Mouse (Mus musculus): Measurements from ENCODE around the gene Gm49387.
A peak's percentile ranks its signal among the peaks of the same experiment; 100 is the strongest.

The Gm49387 gene

DNA sequence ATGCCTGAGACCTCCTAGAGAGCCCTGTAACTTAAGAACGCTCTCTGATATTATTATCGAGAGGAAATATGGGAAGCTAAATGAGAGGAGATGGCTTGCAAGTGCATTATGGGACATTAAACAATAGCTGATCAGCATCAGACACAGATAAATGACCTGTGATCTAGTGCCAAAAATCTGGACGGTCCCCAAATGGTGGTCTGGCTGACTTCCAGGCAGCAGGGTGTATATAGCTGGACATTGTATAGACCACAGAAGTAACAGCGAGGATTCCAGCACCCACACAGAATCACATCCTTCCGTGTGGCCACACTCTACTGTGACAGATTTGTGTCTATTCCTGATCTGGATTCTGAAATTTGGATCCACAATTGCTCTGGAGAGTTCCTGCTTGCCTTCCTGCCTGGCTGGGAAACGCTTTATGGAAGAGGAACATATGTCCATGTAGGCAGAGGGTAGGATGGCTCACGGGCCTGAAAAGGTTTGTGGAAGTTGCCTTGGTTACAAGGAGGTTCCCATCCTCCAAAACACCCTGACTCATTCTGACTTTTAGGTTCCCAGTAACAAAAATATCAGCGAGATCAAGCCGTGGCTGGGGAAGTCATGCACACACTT lies 68.0 kb downstream of the Gm49387 start:
- DNase-seq = no peak

DNA sequence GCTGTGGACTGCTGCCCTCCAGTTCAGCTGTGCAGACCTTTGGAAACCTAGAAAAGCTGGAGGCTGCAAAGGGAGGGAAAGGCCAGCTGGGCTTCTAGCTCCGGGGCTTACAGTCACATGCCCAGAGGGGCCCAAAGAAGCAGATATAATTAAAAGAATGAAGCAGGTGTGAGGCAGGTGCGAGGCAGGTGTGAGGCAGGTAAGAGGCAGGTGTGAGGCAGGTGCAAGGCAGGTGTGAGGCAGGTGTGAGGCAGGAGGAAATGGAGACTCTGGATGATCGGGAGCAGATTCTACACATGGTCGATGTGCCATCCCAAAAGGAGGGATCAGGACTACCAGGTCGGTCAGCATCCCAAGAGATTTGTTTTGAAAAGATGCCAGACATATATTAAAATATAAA lies 69.3 kb downstream of the Gm49387 start:
- no peak for DNase-seq

DNA sequence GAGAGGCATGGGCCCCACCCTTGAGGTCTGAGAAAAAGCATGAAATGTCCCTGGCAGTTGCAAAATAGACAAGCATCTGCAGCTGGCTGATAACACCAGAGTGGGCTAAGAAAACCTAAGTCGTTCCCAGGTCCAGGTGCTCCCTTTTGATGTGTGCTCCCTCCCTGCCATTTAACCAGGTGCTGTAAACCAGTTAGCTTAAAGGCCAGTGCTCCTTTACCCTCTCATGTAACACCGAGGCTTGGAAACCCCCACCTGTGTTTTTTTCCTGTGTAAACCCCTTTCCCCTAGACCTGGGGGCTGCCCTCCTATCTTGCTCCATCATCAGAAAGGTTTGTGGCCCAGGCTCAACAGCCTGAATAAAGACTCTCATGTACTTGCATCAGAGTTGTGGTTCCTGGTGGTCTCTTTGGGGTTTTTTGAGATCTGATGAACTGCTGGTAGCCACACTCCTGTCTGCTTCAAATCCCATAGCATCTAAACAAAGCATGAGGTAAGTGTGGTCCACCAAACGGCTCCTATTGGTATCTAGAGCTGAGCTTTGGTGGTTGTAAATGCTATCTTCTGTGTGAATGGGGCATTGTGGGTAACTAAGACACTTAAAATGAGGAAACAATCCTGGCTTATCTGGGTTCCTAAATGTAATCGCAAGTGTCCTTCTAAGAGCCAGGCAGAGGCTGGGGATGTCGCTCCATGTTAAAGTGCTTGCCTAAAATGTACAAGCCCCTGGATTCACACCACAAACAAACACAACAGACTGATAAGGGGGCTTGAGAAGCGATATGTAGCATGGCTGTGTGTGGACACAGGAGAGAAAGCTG lies 70.3 kb downstream of the Gm49387 start:
- DNase-seq = no peak

DNA sequence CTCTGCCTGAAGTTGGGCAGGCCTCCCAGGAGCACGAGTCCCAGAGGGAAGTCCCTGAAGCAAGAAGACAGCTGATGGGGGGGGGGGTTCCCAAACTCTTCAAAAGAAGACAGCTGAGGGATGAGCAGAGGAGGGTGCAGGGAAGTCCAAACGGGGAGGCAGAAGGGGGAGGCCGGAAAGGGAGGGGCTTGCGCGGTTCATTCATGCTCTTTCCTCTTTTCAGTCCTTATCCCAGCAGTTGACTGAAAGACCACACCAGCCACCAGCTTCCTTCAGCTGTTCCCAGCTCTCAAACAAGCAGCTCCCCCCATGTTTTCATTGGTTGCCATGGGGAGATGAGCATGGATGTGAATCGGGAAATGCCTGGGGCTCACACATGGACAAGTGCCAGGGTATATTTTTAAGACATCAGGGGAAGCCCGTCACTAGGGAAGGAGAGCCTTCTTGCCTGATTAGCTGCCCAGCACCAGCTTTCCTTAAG lies 71.5 kb downstream of the Gm49387 start:
- peak; percentile 18 to 25 for DNase-seq

DNA sequence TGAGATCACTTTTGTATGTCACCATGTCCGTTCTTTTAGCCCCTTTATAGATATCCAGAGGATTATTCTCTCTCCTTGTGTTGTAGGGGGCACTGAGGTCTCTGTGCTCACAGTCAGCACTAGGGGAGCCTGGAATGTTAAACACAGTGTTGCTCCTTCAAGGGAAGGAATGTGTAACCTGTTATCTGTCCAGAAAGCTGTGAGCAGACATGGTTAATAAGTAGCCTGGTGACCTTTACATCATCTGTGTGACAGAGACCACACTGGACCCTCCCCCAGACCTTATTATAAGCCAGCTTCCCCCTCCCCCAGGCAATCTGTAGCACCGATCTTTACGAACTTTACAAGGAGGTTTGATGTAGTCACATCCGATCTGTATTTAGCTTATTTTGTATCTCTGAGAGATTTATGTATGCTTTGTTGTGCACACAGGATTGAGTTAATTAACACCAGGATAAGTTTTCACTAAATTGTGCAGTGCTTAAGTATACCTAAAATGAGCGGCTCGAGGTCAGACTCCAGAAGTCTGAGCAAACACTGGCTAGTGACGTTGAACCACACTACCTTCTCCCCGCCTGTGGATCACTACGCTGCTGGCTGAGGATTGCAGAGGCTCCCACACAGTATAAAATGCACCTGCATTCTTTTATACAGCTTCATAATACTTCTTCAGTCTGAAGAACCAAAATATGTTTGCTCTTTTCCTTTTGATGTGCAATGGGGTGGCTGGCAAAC lies 75.0 kb downstream of the Gm49387 start:
- DNase-seq = peak in 1 of 2 experiments; percentile 33

DNA sequence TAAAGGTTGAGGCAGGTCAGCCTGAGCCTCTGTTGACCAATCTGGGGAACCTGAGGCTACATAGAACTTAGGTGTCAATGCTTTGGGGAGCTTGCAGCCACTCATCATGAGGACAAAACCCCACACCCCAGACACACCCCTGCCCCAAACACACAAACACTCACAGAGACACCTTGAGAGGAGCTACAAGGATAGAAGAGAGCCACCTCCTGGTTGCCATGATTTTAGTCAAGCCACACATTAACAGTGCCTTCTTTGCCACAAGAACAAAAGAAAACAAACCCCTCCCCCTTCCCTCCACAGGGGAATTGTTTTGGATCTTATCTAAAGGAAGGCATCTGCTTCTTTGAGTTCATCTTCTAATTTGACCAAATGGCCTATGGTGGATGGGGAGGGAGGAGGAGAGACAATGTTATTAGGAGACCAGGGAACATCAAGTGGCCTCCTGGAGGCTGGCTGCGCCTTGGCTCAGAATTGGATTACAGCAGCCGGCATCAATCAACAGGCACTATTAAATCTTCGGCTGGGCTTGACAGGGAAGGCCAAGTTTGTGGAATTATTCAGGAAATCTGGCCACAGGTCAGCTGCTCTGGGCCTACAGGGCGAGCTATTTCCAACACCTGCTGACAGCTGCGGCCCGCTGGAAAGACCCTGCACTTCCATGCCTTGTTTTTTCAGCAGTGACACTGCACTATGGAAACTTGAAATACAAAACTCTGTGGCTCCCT lies 76.1 kb downstream of the Gm49387 start:
- peak; percentile 32 to 45 for DNase-seq

DNA sequence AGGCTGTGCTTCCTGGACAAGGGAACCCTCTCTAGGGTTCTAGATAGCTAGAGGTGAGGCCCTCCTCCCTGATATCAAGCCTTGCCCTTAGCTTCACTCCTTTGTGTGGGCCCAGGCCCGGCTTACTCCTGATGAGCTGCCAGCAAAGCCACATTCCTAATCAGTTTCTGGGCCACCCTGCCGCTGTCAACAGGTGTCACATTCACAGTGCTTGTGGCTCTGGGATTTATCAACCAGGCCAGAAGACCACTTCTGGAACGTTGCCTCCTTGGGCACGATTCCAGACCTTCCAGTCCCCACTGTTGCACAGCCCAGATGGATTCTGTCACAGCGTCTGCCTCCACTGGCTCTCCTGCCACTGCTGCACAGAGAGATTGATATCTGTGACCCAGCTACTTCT lies 79.8 kb downstream of the Gm49387 start:
- DNase-seq = no peak

DNA sequence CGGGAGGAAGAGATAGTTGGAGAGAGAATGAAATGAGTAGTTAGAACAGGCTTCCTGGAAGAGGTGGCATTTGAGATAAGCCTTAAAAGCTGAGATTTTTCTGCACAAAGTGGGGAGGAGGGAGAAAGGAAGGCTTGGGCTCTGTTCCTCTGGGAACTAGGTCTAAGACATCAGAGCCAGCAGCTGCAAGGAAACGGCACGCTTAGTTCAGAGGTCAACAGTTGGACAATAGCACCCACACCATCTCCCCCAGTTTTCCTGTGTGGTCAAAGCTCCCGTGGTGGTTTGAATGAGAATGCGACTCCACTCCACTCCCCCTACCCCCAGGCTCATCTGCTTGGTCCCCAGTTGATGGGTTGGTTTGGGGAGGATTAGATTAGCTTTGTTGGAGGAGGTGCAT lies 81.5 kb downstream of the Gm49387 start:
- DNase-seq = no peak

DNA sequence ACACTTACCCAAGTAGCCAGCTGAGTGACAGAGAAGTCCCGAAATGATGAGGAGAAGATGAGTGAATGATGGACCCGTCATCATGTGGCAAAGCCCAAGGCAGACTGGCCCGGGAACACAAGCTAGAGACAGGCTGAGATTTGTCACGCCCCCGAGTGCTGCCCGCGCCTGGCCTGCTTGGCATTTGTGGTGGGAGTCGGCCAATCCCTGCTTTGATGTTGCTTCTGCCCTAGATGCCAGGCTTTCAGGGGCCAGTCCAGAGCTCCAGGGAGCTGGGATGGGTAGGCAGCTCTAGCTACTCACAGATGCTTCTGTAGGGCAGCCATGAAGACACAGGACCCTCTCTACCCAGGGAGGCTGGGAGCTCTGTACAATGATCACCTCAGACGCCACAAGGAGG lies 82.9 kb downstream of the Gm49387 start:
- no peak for DNase-seq

DNA sequence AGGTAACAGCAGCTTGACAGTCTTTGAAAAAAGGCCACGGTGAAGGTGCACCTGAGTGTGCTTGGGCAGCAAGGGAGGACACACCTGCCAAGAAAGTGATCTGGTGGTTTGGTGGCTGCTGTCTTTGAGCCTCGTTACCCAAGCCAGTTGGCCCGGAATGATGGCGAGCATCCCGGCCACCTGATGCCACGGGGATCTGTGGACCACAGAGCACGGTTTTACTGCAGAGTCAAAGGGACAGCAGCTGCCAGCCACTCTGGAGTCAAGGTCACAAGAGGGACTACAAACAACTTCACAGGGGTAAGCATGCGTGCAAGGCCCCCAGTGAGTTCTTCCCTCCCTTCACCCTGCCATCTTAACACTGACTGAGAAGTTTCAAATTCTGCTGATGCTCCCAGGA lies 83.4 kb downstream of the Gm49387 start:
- no peak for DNase-seq

DNA sequence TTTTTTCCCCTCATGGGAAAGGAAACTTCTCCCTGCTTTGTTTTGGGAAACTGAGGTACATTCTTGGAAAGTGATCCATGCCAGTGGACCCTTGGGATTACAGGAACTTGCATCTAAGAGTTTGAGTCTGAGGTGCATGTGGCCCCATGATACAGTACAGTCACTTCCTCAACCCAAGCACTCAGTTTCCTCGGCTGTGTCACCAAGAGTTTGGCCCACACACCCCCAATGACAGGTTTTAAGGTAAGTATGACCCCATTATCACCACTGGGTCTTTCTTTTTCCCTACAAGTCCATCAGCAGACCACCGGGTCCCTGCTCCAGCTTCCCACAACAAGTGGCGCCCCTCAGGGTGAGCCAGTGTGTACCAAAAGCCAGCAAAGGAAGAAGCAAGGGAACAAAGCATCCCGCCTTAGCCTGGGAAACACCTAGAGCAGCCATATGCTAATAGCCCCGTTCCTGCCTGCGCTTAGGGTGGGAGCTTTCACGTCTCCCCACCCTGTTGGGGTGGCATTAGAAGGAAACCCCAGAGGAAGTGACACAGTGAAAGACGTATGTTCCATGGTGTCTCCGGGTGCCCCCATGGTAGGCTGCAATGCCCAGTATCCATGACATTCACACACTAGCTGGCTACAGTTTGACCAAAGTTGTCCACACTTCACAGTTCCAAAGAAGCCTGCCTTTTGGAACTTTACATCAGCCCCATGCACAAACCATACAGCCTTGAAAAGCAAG lies 84.0 kb downstream of the Gm49387 start:
- DNase-seq = no peak

DNA sequence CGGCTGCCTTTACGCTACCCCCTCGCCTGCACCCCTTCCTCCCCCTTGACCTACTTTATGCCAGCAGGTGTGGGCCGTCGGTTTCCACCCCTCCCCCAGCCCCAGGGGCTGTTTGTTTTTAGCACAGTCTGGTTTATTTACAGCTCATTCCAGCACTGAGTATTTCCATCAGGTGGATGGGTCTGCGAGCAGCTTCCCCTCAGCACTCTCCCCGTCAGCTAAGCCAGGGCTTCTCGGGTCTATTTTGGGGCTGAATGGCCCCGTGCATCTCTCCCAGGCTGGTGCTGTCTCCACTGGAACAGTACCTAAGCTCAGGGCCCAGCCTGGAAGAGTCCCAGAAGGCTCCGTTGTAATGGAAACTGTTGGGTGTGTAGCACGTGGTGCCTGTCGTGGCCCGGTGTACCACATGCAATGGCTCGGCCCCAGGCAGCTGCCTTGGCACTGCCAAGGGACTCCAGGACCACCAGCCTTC lies 84.7 kb downstream of the Gm49387 start:
- DNase-seq = no peak

DNA sequence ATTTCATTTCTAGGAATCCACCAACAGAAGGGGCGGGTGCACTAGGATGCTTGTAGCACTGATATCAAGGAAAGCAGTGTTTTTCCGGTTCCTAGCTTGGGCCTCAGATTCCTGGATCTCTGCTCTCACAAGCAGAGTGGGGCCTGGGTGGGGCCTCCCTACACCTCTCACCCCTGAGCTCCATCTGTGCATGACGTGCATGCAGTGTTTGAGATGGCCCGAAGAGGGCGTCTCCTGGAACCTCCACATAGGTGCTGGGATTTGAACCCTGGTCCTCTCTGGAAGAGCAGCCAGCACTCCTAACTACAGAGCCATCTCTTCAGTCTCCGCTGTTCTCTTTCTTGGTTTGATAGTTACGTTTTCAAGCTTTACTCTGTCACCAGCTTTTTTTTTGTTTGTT lies 85.7 kb downstream of the Gm49387 start:
- DNase-seq = no peak

DNA sequence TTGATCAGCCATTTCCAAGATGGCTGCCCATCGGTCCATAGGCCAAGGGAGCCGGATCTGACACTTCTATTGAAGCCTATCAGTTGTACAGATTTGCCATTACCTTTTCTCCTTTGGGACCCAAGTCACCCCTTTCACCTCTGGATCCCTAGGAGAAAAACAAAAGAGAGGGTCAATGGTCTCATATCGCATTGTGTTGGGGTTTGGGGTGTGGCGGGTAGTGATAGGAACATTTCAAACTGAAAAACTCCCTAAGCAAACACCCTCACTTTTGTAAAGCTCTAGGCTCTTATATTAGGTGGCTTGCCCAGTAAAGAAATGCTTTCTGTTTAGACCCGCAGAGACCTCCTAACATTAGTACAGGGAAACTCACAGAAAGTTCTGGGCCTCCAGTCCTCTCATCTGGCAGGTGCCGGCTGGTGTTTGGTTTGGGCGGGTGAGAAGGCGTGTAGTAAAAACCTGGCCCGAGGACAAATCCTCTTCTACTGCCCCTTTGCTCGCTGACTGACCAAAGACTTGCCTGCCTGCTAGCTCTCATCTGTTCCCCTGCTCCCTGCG lies 96.7 kb downstream of the Gm49387 start:
- no peak for DNase-seq

DNA sequence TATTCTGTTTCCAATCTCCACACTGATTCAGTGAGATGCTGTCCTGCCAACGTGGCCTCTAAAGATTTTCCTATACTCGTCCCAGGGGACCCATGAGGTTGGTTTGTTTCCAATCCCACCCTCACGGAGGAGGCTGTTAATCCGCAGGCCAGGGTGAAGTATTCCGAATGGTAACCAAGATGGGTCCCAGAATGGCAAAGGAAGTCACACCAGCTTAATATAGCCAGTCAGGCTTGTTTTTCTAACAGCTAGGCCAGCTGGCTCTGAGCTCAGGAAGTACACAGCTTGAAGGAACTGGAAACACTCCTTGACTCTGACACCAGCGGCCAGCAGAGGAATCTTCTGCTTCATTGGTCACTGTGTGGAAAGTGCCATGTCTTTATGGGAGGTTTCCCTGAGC lies 103.4 kb downstream of the Gm49387 start:
- DNase-seq = peak; percentile 16 to 20

DNA sequence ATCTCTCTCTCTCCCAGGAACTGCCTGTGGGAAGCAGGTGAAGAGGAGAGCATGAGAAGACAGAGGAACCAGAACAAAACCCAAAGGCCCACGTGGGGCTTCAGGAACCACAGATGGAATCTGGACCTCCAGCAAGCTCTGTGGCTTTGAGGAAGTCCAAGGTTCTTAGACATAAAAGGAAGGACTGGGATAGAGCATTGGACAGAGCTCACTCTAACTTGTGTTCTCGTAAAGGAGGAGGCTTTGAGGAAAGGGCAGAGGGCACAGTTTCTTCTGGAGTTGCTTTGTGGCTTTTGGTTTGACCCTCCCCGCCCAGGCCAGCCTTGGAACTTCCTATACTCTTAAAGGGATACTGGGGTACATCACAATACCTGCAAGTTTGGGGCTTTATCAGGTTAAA lies 108.0 kb downstream of the Gm49387 start:
- DNase-seq = peak; percentile 46 to 63

DNA sequence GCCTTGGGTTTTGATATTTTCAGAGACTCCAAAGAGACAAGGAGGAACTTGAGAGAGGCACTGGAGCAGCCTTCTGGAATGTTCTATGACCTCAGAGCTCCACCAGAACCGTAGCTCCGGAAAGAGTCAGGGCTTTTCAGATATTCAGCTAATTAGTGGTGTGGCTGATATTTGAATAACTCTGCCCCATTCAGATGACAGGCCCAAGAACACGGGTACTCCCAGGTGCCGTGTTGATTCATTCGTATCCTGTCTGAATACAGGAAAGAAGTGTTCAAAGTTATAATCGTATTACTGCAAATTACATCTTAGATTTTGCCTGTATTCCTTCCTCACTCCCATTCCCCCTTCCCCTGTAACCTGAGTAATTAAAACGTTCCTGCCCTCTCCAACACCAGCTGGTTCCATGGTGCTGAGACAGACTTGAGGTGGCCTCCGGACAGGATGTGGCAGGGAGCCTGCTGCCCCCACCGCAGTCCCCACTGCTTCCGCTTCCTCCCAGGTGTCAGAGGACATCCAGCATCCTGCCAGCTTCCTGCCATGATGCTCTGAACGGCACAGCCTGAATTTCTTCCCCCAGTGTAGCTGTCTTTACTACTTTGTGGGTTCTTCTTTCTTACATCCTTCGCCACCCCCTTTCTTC lies 109.1 kb downstream of the Gm49387 start:
- peak in 1 of 2 experiments; percentile 26 for DNase-seq

DNA sequence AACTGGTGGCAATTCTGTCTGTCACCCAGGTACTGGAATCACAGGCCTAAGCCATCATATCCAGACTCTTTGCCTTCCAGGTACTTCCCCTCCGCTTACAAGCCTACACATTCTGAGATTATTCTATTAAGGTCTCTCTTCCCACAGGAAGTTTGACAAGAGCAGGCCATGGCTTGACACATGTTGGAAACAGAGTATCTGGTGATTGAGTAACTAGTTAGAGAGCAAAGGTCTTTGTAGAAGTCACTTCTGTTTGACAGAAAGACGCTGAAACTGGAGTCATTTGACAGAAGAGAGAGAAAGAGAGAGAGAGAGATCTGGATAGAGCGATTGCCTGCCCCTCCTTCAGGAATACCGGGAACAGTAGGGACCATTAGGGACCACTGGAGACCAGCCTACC lies 109.8 kb downstream of the Gm49387 start:
- peak; percentile 21 to 50 for DNase-seq

DNA sequence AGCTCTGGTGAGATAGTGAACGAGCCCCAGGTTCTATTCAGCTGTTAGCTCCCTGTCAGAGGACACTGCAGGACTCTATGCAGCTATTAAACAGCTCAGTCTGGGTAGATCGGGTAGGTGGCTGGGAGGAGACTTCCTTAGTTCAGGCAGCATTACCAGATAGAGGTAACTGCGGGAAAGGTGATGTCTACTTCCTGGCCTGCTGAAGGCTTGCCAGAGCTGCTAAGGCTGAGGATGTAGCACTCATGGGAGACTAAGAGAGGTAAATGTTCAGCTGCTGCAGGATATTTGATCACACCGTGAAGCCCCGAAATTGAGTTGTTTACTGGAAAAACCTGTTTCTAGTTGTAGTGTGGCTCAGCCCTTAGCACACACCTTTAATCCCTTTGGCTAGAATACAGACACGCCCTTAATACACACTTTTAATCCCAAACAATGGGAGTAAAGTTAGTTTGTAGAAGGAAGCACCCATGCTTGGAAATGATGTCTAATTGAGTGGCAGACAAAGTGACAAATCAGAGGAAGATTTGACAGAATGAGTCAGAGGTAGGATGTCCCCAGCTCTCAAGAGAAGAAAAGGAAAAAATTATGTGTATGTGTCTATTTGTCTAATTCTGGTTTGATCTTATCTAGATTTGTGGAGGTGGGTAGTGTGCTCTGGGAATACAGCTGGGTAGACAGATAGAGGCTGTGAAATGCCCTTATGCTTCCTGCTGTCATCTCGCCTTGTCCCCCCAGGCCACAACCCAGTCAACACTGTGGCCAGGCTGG lies 115.5 kb downstream of the Gm49387 start:
- DNase-seq = no peak

DNA sequence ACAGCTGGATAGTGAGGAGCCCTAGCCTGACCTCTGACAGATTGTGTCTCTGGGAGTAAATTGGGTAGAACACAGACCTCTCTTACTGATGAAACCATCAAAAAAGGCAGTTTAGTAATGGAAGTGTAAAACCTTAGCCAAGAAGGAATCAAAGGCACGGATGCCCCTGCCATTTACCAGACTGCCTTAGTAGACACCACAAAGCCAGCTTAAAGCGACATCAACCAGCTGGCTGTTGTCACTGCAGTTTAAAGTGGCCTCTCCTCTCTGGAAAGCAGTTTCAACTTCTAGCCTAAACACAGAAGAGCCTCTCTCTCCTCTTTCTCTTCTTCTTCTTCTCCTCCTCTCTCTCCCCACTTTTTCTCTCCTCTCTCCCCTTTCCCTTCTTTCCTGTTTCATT lies 119.4 kb downstream of the Gm49387 start:
- DNase-seq = no peak

DNA sequence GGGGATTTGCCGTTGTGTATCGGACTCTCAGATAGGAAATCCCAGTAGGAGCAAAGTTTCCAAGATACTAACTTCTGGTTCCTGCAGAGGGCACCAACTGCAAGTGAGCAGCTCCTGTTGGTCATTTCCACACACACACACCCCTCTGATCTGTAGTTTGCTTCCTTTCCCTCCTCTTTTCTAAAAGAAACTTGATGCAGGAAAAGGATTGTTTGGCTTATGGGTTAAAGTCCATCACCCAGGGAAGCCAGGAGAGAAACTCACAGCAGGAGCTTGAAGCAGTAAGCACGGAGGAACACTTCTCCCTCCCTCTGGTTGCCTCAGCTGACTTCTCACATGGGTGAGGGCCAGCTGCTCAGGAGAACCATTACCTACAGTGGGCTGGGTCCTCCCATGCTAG lies 121.5 kb downstream of the Gm49387 start:
- peak; percentile 46 to 62 for DNase-seq

Data from kidney, adult 8-10 months (tissue).